Mouse (Mus musculus) lung, postnatal 25 days (tissue): Measurements from ENCODE around the gene Tecpr2.

ENCODE experiments used
- DNase-seq: peaks from one replicate; pipeline ENCODE4 v3.0.0; 2022; ENCODE audit warnings: low spot score

Gene Tecpr2

GRCm38 (mm10) chr12:110977896-110978606, 89.0 kb downstream of the Tecpr2 start:
- no peak for DNase-seq

GRCm38 (mm10) chr12:110978607-110979406, 89.7 kb downstream of the Tecpr2 start, which contains the start of gene Ankrd9:
TSS of gene Ankrd9 (minus strand) at chr12:110979040.
- DNase-seq = peak; percentile 99

- DNase-seq = no peak
Observed at GRCm38 (mm10) chr12:110979808-110980207, 90.7 kb downstream of the Tecpr2 start.

GRCm38 (mm10) chr12:110981736-110982135, 92.7 kb downstream of the Tecpr2 start:
- DNase-seq = no peak

- no peak for DNase-seq
Observed at GRCm38 (mm10) chr12:110983083-110983482, 94.0 kb downstream of the Tecpr2 start.

- DNase-seq = no peak
Observed at GRCm38 (mm10) chr12:110983714-110984113, 94.7 kb downstream of the Tecpr2 start.

GRCm38 (mm10) chr12:110984598-110984997, 95.5 kb downstream of the Tecpr2 start:
- no peak for DNase-seq

- no peak for DNase-seq
Observed at GRCm38 (mm10) chr12:110985141-110985540, 96.1 kb downstream of the Tecpr2 start.

- DNase-seq = no peak
Observed at GRCm38 (mm10) chr12:110986536-110987425, 97.7 kb downstream of the Tecpr2 start.

- DNase-seq = no peak
Observed at GRCm38 (mm10) chr12:110989409-110989808, 100.3 kb downstream of the Tecpr2 start.

GRCm38 (mm10) chr12:110990500-110990899, 101.4 kb downstream of the Tecpr2 start:
- no peak for DNase-seq

GRCm38 (mm10) chr12:110991361-110992127, 102.5 kb downstream of the Tecpr2 start:
- DNase-seq = peak; percentile 86

- peak; percentile 92 for DNase-seq
Observed at GRCm38 (mm10) chr12:110992128-110992553, 103.1 kb downstream of the Tecpr2 start.

- no peak for DNase-seq
Observed at GRCm38 (mm10) chr12:110992771-110993170, 103.7 kb downstream of the Tecpr2 start.

GRCm38 (mm10) chr12:110993226-110993625, 104.2 kb downstream of the Tecpr2 start:
- no peak for DNase-seq

GRCm38 (mm10) chr12:110994666-110995065, 105.6 kb downstream of the Tecpr2 start:
- DNase-seq = no peak

GRCm38 (mm10) chr12:110998092-110998491, 109.0 kb downstream of the Tecpr2 start:
- DNase-seq = no peak

GRCm38 (mm10) chr12:110999820-111000219, 110.8 kb downstream of the Tecpr2 start:
- no peak for DNase-seq

- DNase-seq = no peak
Observed at GRCm38 (mm10) chr12:111000956-111001355, 111.9 kb downstream of the Tecpr2 start.

- no peak for DNase-seq
Observed at GRCm38 (mm10) chr12:111004142-111004541, 115.1 kb downstream of the Tecpr2 start.

GRCm38 (mm10) chr12:111005803-111006202, 116.7 kb downstream of the Tecpr2 start:
- DNase-seq = no peak
